Mouse (Mus musculus) gastrocnemius, adult 8-10 months (tissue): ENCODE measurements around the gene Cspg5. TPM values are rescaled to one million over a fixed set of nuclear protein-coding genes. Genes with fewer than 3 reads are reported as not detected.
A peak's percentile ranks its signal among the peaks of the same experiment; 100 is the strongest.

Source experiments
- DNase-seq, 2 experiments: peaks; one replicate each; pipeline ENCODE4 v3.0.0; 2022; ENCODE audit warnings: low spot score in 2 of 2
- total RNA-seq, 4 experiments: library from RNA; stranded (reverse); gene quantifications; 2 replicates each; pipeline ENCODE4 v1.2.4; 2022

The Cspg5 gene
- under 1 TPM in 2 of 4 experiments, not detected in 2; 0.16 to 0.17 TPM for total RNA-seq

DNA sequence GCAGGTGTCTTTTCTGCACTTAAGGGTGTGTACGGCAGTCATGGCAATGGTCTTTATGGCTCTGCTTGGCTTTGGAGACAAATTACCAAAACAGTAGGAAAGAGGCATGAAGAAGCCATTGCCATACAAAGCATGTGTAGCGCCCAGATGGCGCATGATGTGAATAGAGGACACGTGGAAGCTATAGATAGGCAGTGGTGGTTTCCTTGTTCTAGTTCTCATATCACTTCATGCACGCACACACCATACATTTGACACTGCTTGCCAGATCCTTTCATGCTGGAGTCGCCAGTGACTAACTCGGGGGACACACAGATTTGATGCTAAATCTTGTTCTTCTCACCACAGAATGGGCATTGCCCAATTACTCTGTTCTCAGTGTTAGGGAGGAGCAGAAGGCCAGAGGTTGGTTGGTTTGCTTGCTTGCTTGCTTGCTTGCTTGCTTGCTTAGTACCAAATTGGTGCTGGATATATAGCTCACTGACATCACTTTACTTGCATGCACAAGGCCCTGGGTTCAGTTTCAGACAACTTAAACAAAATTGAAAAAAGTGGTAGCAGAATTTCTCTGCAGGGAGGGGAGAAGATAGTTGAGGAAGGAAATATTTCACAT, at the start of gene Cspg5:
TSS of gene Cspg5 (plus strand) at position 563 of the 613 bp plus-strand sequence.
- DNase-seq: no peak

GRCm38 (mm10) chr9:110199870-110200269, 43.7 kb upstream of the Cspg5 start:
- DNase-seq: no peak

GRCm38 (mm10) chr9:110205526-110206404, 37.8 kb upstream of the Cspg5 start:
- DNase-seq: no peak

DNA sequence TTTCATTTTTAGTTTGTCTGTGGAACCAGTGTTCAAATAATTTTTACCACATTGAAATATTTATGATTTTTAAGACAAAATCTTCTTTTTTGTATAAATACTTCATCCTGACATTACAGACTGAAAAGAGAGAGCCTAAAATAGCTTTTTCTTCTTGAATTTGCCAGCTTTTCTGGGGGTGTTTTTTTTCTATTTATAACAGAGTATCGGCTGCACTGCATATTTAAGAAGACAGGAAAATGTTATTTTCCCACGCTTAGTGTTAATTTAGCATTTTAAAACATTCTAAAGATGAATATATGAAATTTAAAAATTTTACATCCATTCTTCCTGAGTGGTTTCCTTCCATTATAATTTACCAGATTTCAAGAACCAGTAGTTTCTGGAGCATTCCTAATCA, 37.1 kb upstream of the Cspg5 start:
- no peak for DNase-seq

DNA sequence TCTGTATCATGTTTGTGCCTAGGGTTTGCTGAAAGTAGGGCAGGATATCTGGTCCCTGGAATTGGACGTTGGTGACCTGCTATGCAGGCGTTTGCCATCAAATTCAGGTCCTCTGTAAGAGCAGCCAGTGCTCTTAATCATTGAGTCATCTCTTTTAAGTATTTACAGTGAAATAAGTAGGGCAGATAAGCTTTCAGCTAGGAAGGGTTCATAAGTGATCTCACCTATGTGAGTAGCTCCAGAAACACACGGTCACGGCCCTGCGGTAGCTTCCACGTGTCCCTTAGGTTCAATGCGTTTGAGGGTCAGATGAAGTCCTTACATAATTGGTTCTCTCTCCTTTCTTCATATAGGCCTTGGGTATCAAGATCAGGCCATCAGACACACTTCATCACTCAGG, 35.3 kb upstream of the Cspg5 start:
- DNase-seq: no peak

GRCm38 (mm10) chr9:110208967-110209366, 34.6 kb upstream of the Cspg5 start:
- DNase-seq: no peak

DNA sequence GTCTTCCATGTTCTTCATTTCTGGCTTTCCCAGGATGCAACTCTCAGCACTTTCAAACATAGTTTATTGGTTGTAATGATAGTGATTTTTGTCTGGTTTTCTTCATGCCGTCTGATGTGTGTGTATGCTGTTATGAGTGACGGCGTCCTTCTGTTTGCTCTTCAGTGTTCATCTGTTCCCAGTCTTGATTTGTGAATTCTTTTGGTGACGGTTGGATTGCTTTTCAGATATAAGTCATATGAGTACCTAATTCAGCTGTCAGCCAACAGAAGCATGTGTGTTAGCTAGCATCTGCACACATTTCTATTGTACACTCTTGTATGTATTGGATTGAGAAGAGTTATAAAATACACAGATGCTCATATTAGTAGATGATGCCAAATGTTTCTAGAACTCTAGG, 19.3 kb upstream of the Cspg5 start:
- DNase-seq: no peak

DNA sequence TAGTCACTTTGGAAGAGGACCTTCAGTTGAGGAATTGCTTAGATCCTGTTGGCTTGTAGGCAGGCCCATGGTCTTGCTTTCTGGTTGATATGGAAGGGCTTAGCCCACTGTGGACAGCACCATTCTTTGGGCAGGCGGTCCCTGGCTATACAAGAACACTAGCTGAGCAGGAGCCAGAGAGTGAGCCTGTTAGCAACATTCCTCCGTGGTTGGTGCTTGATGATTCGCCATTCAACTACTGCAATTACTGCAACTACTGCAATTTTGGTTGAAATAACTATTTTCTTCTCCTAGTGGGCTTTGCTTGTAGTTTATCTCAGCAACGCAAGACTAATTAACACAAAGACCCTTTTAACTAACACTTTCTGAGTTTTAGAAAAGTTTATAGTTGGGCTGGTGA, 17.4 kb upstream of the Cspg5 start:
- no peak for DNase-seq

- DNase-seq: no peak
Measured at GRCm38 (mm10) chr9:110228671-110229070, 14.9 kb upstream of the Cspg5 start.

DNA sequence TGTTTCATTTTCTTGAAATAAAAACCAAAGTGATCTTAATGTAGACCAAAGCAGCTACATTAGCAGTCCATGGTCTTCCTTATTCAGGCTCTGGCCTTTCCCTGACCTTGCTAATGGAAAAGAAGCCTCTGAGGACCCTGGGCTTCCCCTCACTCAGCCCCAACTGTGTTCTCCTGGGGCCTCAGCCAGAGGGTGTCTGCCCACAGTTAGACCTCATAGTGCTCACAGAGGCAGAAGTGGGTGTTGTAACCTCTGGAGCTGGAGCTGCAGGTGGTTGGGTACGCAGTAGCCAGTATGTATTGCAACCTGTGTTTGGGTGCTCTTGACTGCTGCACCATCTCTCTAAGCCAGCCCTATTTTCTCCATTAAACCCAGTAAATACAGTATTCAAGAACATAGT, 14.5 kb upstream of the Cspg5 start:
- no peak for DNase-seq

DNA sequence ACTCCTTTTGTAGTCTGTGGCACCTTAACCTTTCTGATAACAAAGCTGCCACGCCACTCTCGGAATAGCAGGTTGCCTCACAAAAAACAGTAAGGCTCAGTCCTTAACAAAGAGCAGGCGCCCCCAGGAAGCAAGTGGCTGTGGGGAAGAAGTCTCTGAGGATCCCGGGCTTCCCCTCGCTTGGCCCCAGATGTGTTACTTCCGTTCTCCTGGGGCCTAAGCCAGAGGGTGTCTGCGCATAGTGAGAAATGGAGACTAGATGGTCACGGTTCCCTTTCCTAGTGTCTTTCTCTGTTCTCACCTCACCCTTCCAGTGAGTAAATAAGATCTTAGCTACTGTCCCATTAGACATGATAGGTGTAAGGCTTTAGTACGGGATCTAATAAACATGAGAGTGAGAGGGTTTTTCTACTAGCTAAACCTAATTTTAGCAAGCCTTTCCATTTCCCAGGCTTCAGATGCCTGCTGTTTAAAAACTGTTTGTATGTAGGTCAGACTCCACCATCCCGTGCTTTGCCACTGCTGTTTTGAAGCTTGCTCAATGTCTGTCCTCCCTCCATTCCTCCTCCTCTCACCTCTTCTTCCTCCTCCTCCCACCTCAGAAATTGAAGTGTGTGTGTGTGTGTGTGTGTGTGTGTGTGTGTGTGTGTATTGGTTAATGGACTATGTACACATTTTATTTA, 13.9 kb upstream of the Cspg5 start:
- no peak for DNase-seq

DNA sequence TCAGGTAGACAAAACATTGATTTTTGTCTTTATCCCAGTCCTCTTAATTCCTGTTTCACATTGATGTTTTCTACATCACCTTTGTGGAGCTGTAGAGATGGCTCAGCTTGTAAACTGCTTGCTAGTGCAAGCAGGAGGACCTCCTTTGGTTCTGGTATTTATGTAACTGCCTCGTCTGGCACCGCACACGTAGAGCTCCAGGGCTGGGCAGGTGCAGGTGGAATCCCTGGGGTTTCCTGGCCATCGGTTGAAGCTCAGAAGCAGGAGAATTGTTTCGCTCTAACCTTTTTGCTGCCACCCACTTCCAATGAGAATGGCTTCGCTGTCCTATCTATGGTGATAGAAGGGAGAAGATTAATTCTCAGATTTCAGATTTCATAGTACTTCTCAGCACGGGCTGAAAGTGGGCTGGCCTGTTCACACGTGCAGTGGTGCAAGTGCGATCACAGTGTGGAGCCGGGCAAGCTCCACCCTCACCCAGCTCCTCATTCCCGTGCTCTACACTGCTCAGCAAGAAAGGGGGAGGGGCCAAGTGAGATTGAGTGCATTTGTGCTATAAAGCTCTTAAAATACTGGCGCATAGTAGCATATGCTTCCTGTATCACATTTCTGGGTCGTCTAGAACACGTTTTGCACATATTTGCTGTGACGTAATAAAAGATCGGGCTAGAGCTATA, 13.1 kb upstream of the Cspg5 start:
- no peak for DNase-seq

DNA sequence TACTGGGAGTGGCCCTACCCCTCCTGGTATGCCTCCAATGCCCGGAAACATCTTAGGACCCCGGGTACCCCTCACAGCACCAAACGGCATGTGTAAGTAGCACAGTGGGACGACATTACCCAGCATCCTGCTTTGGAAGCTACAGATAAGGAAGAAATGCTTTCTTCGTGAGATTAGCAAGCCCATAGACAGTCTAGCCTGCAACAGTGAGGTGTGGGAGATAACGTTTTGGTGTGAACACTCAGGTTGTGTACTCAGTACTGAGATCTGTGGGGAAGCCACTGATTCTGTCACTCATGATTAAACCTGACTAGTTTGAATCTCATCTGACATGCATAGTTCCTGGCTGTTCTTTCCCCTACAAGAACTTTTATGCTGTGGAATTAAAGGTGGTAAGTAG, 8.6 kb upstream of the Cspg5 start:
- no peak for DNase-seq

- DNase-seq: no peak
Measured at GRCm38 (mm10) chr9:110244567-110244888, 945 bp downstream of the Cspg5 start.

GRCm38 (mm10) chr9:110244889-110245589, 1.5 kb downstream of the Cspg5 start:
- DNase-seq: no peak

DNA sequence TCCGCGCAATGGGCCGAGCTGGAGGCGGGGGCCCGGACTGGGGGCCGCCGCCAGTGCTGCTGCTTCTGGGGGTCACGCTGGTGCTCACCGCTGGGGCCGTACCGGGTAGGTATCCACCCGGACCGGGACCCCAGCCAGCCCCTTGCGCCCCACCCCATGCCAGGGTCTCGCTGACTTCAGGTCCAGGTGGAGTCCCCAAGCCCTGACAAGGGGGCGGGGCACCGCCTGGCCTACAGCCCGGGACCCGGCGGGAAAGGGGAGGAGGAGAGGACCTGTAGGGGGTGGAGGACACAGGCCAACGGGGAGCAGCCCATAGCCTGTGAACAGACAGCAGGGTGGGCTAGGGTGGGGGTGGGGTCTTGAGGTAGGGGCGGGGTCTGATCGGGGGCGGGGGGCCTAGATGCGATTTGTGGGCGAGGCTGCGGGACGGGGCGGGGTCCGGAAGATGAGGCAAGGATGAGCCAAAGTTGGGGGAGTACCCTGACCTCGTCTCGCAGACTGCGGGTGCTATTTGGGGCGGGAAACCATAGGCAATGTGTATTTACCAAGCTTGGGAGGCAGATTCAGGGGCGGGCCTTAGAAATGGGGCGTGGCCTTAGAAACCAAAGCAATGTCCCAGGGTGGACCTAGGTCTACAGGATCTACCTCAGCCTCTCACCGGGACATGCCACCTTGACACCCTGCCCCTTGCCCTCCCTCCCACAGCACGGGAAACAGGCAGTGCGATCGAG, 2.2 kb downstream of the Cspg5 start:
- DNase-seq: peak in 1 of 2 experiments; percentile 6

GRCm38 (mm10) chr9:110246321-110246640, 2.7 kb downstream of the Cspg5 start:
- no peak for DNase-seq

GRCm38 (mm10) chr9:110247049-110247448, 3.5 kb downstream of the Cspg5 start:
- DNase-seq: no peak

- DNase-seq: no peak
Measured at GRCm38 (mm10) chr9:110248861-110249260, 5.3 kb downstream of the Cspg5 start.

DNA sequence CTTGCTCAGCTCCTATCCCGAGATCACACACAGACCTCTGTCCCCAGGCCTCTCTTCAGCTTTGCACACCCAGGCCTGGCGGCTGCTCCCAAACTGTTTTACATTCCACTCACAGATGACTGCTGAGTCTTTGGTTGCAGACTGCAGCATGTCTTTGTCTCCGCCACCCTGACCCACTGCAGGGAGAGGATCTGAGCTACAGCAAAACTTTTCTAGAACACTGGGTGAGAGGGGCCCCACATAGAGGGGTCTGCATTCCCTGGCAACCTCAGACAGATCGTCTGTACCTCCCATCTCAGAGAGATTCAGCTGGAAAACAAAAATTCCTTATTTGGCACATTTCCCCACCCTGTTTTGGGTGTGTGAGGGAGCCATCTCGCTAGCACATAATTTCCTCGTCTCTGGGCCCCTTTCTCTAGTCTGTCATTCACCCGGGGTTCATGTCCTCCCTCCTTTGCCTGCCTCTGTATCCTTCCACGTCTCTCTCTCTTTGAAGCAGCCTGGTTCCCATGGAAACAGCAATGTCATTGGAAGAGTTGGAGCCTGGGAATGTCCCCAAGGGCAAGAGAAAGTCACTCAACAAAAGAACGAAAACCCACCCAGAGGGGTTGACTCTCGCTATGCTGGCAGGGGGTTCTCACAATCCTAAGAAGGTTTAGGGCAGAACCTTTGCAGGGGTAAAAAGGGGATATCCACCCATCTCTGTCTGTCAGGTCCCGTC, 6.4 kb downstream of the Cspg5 start:
- DNase-seq: no peak
